Mouse (Mus musculus) urinary bladder, adult 2 months (tissue): ENCODE results near the gene Mmp24. TPM values are rescaled to one million over a fixed set of nuclear protein-coding genes. Genes with fewer than 3 reads are reported as not detected.
"Not testable (repeated sequence)": the region's sequence is repeated elsewhere in the genome, so short reads cannot be mapped to it uniquely, and the experiment has no call there.

Experiments used
- DNase-seq: peaks from one replicate; pipeline ENCODE4 v3.0.0; 2022; ENCODE audit warnings: low spot score
- polyA plus RNA-seq: library from polyadenylated mRNA; depleted of rRNA; stranded (reverse); fragments of >200 nt; gene quantifications from 2 replicates; pipeline ENCODE4 v1.2.3, GENCODE M21; 2012

The Mmp24 gene
- polyA plus RNA-seq, 1 experiment = 0.04 TPM

DNA sequence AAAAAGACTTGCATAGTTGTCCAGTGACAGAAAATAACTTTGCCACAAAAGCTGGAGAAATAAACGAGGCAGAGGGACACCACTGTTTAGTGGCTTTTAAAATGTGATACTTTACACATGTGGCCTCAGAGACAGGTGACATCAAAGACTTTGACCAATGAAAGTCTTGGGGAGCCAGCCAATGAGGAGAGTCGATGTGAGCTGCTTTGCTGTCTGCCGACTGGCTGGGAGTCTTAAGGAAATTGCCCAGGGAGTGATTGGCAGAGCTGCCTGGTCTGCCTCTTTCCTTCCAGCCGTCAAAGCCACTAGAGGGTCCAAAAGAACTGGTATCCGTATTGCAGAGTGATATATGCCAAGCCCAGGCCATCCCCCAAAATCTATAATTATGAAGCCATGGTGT is 39.7 kb downstream of the Mmp24 start:
- DNase-seq = peak; percentile 10

GRCm38 (mm10) chr2:155816179-155816578 is 41.0 kb downstream of the Mmp24 start:
- no peak for DNase-seq

DNA sequence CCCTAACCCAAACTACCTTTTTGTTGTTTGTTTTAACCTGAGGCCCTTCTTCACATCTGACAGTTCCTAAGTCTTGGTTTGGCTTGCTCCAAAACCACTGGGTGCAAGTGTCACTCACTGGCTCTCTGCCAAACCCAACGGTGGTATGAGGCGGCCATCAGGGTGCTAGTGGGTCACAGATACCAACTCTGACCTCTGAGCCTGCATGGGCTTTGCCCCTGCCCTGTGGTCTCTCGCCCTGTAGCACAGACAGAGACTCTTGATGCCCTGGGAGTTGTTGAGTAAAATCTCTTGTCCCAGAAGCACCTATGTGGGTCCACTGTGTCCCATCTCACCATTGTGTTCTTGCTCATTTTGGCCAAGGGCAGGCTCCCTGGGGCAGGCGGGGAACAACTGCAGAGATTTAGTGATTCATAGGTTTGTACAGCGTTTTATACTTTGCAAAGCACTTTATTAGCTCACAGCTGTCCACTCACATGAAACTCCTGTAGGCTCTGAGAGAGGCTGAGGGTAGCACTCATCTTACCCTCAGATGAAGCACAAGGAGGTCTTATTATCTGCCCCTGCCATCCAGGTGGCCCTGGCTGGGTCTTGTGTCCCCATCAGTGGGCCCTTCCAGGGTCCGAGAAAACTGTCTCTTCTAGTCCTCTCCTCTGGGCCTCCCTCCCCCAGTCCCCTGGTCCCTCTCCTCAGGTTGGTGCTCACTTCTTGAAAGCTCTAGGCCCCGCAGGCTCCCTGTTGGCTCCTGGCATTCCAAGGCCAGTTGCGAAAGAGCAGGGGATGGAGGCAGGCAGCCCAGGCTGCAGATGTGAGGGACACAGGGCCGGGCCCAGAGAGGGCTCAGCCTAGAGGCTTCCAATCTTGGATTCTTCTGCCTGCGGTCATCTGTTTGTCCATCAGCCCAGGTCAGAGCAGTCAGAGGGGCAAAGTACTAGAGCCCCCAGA is 42.4 kb downstream of the Mmp24 start:
- DNase-seq = no peak

DNA sequence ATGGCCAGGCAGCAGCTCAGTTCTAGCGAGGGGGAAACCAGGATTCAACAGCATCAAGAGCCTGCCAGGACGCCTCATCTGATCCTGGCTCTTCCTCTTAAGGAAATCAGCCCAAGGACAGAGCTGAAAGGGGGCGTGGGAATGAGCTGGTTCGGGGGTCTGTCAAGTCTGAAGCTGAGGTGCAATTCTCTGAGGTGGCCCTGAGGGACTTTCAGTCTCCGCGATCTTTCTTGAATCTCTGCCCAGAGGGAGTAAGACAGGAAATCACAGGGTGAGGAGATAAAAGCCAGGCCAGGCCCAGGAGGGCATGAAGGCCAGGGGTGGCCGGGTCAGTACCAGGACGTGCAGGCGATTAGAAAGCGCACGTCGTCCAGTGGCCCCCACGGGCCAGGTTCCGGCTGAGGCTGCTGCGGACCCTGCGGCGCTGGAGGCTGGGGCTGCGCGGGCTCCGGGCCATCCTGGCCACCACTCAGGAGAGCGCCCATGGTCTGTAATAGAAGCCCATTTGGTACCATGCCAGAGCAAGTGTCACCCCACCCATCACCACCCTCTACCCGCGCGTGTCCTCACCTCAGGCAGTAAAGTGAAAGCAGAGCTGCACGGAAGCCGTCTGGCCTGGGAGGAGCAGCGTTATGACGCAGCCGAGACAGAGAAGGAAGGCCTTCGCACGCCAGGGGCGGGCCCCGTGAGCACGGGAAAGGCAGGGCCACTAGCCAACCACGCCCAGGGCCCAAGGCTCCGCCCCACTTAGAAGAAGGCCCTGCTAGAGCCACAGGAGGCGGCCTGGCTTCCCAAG is 43.7 kb downstream of the Mmp24 start:
- DNase-seq = peak; percentile 81

GRCm38 (mm10) chr2:155819392-155819448 is 44.1 kb downstream of the Mmp24 start, which contains the start of gene BC029722:
BC029722 (minus strand) TSS chr2:155819426.
- no peak for DNase-seq

DNA sequence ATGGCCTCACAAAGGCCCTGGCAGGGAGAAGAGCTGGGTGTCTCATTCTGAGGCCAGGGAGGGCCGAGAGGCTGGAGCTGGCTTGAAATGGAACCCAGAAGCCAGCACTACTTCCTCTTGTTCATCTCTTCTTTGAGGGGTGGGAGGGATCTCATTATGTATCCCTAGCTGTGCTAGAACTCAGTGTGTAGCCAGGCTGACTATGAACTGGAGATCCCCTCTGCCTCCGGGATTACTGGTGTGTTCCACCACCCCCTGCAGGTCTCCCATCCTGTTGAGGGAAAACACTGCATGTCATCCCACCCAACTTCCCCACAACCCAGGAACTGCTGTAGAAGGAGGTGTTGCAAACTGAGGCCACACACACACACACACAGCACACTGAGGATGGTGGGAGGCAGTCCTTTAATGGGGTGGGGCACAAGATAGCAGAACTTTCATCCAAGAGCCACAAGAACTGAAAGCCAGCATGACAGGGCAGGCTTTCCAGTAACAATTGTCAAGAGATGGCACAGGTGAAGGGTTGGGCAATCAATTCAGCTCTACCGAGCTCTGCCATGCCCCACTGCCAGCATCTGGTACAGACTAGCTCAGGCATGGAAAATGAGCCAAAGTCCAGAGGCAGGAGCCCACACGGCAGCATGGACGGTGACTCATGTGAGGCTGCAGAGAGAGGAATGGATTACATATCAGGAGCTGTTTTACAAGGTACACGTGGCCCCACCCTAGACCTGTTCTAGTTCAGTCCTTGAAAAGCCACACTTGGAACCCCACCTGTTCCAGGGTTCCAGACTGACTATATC is 44.5 kb downstream of the Mmp24 start:
- no peak for DNase-seq

- no peak for DNase-seq
Measured at GRCm38 (mm10) chr2:155820779-155821178, 45.6 kb downstream of the Mmp24 start.

DNA sequence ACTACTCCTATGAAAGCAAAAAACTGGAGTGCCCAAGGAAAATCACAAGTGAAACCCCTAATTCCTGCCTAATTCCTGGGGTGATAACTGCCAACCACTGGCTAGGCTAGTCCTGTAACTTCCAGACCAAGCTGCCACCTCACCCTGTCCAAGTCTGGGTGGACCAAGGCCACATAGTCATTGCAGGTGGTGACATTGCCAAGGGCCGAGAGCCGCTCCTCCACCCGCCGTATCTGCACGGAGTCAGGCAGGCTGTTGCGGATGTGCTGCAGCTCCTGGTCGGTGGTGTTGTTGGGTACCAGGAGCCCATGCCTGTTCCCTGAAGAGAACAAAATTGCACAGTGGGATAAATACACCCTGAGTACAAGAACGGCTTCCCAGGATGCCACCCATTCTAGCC is 48.6 kb downstream of the Mmp24 start:
- no peak for DNase-seq

- DNase-seq = no peak
Measured at GRCm38 (mm10) chr2:155825904-155826629, 50.9 kb downstream of the Mmp24 start.

- peak; percentile 64 for DNase-seq
Measured at GRCm38 (mm10) chr2:155826630-155827424, 51.7 kb downstream of the Mmp24 start, which contains the start of gene Eif6. Eif6 (minus strand) TSS chr2:155826925.

DNA sequence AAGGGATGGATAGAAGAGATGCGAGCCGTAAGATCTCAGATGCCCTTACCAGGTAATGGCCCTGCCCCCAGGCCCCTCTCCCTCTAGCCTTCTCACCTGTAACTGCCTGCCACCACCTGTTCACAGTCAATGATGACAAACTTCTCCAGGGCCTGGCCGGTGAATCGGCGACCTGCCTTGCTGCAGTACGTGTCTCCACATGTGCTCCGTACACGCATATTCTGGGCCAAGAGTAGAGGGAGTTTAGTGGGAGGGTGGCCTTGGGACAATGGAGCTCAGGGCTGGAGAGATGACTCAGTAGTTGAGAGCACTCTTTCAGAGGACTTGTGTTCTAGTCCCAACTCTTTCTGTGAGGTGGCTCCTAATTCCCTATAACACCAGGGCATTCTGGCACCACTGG is 55.7 kb downstream of the Mmp24 start:
- no peak for DNase-seq

DNA sequence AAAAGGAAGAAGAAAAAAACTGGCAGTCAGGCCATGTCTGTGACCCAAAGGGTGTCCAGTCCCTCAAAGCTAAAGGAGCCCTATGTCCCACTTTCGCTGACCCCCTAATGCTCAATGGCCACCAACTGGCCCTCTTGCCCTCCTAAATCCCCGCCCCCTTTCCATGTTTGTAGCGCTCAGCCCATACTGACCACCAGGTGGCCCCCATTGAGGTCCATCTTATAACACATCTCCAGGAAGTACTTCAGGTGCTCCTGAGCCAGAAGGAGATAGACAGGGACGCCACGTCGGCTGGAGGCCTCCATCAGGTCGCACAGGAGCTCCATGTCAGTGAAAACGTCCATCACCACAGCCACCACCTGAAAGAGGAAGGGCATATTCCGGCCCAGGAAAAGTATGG is 56.2 kb downstream of the Mmp24 start:
- DNase-seq = no peak

GRCm38 (mm10) chr2:155832087-155832486 is 56.9 kb downstream of the Mmp24 start:
- DNase-seq = not testable (repeated sequence)

DNA sequence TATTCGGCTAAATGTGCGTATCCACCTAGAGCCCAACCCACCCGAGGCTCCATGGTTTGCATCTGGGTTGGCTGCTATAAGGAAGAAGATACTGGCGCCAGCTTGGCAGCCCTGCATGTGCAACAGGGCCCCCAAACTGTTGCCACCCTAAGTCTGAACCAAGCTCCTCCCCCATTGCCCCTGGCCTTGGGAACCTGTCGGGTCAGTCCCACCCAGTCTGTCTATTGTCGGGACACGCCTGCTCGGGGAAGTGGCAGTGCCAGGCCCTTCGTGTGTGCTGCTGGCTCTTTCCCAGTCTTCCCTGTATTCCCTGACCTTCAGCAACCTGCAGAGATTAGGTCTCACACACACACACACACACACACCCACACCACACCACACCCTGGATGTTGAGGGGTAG is 59.6 kb downstream of the Mmp24 start, which contains the start of gene Fam83c:
TSS of gene Fam83c (minus strand) at position 123 of the 400 bp plus-strand sequence.
- DNase-seq = no peak

- DNase-seq = no peak
Measured at GRCm38 (mm10) chr2:155837961-155838360, 62.8 kb downstream of the Mmp24 start.

- DNase-seq = no peak
Measured at GRCm38 (mm10) chr2:155838961-155839360, 63.8 kb downstream of the Mmp24 start.

GRCm38 (mm10) chr2:155846930-155847329 is 71.8 kb downstream of the Mmp24 start:
- no peak for DNase-seq

GRCm38 (mm10) chr2:155848291-155848690 is 73.1 kb downstream of the Mmp24 start:
- DNase-seq = peak; percentile 59

DNA sequence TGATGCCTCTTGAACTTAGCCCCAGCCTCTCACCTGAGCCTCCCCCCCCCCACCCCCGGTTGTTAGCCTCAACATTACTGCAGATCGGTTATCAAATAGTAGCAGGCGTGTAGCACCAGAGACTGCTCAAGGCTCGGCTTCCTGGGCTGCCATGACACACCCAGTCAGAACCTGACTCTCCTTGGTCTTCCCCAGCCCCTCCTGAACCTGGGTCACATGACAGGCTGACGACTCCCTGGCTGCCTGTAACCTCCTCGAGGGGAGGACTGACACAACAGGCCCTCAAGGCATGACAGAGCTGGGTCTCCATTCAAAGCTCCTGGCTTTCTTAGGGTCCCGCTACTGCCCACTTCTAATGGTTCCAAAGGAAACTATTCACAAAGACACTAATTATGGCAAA is 74.3 kb downstream of the Mmp24 start:
- DNase-seq = no peak

DNA sequence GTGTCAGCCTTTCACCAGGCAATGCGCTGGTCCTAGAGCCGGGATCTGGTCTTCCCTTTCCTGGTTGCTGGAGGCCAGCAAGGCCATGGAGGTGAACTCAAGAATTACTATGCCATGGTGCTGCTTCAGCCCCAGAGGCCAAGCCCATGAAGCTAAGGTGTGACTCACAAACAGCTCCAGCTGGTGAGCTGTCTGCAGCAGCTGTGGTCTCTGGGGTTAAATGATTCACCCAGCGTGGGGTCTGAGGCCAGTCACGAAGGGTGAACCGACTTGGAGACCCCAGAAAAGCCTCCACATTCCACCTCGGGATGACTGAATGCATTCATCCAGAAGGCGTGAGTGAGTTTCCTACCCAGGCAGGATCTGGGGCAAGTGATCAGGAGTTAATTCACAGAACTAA is 75.0 kb downstream of the Mmp24 start:
- DNase-seq = no peak

GRCm38 (mm10) chr2:155852536-155852935 is 77.4 kb downstream of the Mmp24 start:
- no peak for DNase-seq
